Mouse (Mus musculus) olfactory bulb, adult 2 months (tissue): ENCODE results near the gene Zfp668.

Experiments used
- CTCF ChIP-seq: fragments of 200-500 bp; IDR thresholded peaks from 2 replicates; pipeline ENCODE4 v1.5.1; 2012; ENCODE audit warnings: low read depth, mild to moderate bottlenecking, low read length, moderate library complexity; ENCODE audit not compliant: insufficient read depth
- POLR2A ChIP-seq: fragments of 200-500 bp; IDR thresholded peaks from 2 replicates; pipeline ENCODE4 v1.6.1; 2012; ENCODE audit warnings: mild to moderate bottlenecking, low read depth, low read length, moderate library complexity; ENCODE audit not compliant: insufficient read depth

DNA sequence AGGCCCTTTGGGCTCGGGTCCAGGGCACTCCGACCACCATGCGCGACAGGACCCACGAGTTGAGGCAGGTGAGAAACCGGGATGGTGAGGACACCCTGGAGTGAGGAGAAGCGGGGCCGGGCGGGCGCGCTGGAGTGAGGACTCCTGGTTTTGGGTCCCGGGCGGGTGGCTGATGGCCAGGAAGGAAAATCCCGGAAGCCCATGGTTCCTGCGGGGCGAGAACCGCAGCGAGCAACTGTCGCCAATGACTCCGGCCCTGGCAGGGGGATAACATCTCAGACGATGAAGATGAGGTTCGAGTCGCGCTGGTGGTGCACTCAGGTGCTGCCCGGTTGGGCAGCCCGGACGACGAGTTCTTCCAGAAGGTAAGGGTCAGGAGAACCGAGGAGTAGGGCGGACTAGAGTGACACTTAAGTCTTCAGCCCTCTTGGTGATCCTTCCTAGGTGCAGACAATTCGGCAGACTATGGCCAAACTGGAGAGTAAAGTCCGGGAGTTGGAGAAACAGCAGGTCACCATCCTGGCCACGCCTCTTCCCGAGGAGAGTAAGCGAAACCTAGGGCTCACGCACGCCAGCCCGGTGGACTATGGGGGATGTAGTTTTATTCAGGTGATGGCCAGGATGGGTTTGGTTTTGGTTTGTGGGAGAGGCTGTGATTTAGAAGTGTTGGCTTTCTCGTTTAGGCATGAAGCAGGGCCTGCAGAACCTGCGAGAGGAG lies 34.5 kb downstream of the Zfp668 start:
- TF ChIP-seq CTCF = no peak
- TF ChIP-seq POLR2A = no peak
